ENCODE assay signal across 8 mouse cellular contexts in the genomic region with DNA sequence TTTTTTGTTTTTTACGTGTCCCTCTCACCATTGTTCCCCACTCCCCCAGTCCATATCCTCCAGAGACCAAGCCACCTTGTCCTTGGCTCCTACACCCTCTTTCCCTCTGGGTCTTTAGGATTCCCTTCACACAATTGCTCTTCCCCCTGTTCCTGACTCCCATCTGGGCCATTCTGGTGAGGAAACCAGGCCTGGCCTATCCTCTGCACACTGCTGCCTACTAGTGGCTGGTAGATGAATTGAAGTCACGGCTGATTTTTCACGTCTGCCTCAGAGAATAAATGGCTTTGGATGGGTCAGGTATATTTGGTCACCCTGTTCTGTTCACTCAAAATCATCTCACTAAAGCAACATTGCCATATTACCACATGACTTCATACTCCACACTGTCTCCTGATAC. TPM values are rescaled to one million over a fixed set of nuclear protein-coding genes. Genes with fewer than 3 reads are reported as not detected.
DNase-seq lines count a peak whose midpoint lies in the region; ATAC-seq and TF ChIP-seq lines count a peak whose summit lies in the region.
"Had no signal": no experiment of that assay in that cellular context is flagged by ENCODE, and none has a peak within 500 bp of the region (broad histone marks: within the 10 kb centered on the region; RNA-seq: fewer than 3 reads in every experiment).

No protein-coding gene starts in this region.

- H3K36me3 ChIP-seq in G1E (replicated peaks), result peaks cover 32% of the 10 kb centered on the region

- peak; percentile 94 for TF ChIP-seq CTCF in G1E (IDR thresholded peaks at IDR 0.05; ENCODE audit: low read depth, low read length)

- peaks cover 16% of the 10 kb centered on the region for H3K27me3 ChIP-seq in G1E (ENCODE audit: insufficient read depth, low read length)

- peak; percentile 68 for DNase-seq in kidney, adult 9 months
- DNase-seq in kidney, adult 11 months, result no peak
- DNase-seq in G1E (ENCODE audit: low spot score), result peak; percentile 45
- peak; percentile 69 for DNase-seq in c-Kit-negative CD71-positive TER-119-positive erythroid progenitor cells, embryonic 14.5 days (ENCODE audit: low read depth, low spot score)
- peak; percentile 41 to 46 for DNase-seq in kidney, postnatal 4 days
- DNase-seq in spleen, postnatal 36 days (ENCODE audit: low spot score in 2 of 2), result peak; percentile 26 to 46
- DNase-seq in frontal cortex, postnatal 14 days (ENCODE audit: low spot score in 2 of 2), result no peak

- H3K9me3 ChIP-seq in G1E (replicated peaks), result peaks cover 3% of the 10 kb centered on the region
- H3K9me3 ChIP-seq: heart, embryonic 13.5 days had no signal

- H3K4me3 ChIP-seq in G1E (ENCODE audit: low read depth, low read length), result no peak overlapping the region
- H3K4me3 ChIP-seq: heart, embryonic 13.5 days had no signal

- ATAC-seq in G1E (ENCODE audit: extremely low read depth, insufficient number of reproducible peaks, low FRiP score, poor library complexity, severe bottlenecking), result no peak

- H3K4me1 ChIP-seq in G1E (ENCODE audit: insufficient read depth, low read depth, low read length), result peaks cover 62% of the 10 kb centered on the region

RNA-seq across cellular contexts. Expression of gene Slc2a1, which starts 31.6 kb away (rescaled TPM):
- total RNA-seq in G1E (2014; fragmentation: Nextera tagmentation) (142 and 165 TPM in 2 replicates), G1E (2017) (173 and 176 TPM in 2 replicates)
- 68.8 and 85.2 TPM in 2 replicates for polyA plus RNA-seq in G1E (2012)

RNA-seq across cellular contexts. Expression of gene Zfp691, which starts 33.9 kb away (rescaled TPM):
- total RNA-seq in G1E (2014; fragmentation: Nextera tagmentation) (29.7 and 50.3 TPM in 2 replicates), G1E (2017) (6.7 and 7.7 TPM in 2 replicates)
- 14.4 and 17.2 TPM in 2 replicates for polyA plus RNA-seq in G1E (2012)

RNA-seq across cellular contexts. Expression of gene Ermap, which starts 49.7 kb away (rescaled TPM):
- 249 and 348 TPM in 2 replicates for total RNA-seq in G1E (2014; fragmentation: Nextera tagmentation)
- 81.1 and 96.0 TPM in 2 replicates for total RNA-seq in G1E (2017)
- polyA plus RNA-seq in G1E (2012), result 47.4 and 62.9 TPM in 2 replicates

RNA-seq across cellular contexts. Expression of gene Svbp, which starts 55.0 kb away (rescaled TPM):
- 47.3 and 63.2 TPM in 2 replicates for total RNA-seq in G1E (2014; fragmentation: Nextera tagmentation)
- total RNA-seq in G1E (2017), result 119 and 190 TPM in 2 replicates
- 515 and 560 TPM in 2 replicates for polyA plus RNA-seq in G1E (2012)

Comparison
In these comparisons a context has a peak if more than half of its experiments do, and no peak if none do; other contexts are left out.
1. DNase-seq: peak in kidney, adult 9 months (single experiment), G1E (single experiment), c-Kit-negative CD71-positive TER-119-positive erythroid progenitor cells, embryonic 14.5 days (single experiment), kidney, postnatal 4 days (2 of 2) and spleen, postnatal 36 days (2 of 2); none in kidney, adult 11 months (single experiment) and frontal cortex, postnatal 14 days (0 of 2).